Mouse (Mus musculus): ENCODE data around the gene Abhd12b. TPM values are rescaled to one million over a fixed set of nuclear protein-coding genes. Genes with fewer than 3 reads are reported as not detected.

Abhd12b gene
- total and polyA plus RNA-seq, 3 experiments, result 0.23 TPM; not detected in 2

Other genes with a start within 250 kb of the Abhd12b start
- gene Sav1, start 167.1 kb upstream of the Abhd12b start, total RNA-seq (2012; rRNA removed), result 13.3 and 13.7 TPM in 2 replicates
- 26.2 and 28.1 TPM in 2 replicates for gene Sav1, start 167.1 kb upstream of the Abhd12b start, total RNA-seq (2014; rRNA removed)
- 31.7 and 34.4 TPM in 2 replicates for gene Sav1, start 167.1 kb upstream of the Abhd12b start, polyA plus RNA-seq (2012; ENCODE audit: insufficient read length, low read depth)
- 29.0 and 33.5 TPM in 2 replicates for gene Nin, start 40.4 kb upstream of the Abhd12b start, total RNA-seq (2012; rRNA removed)
- 34.1 and 37.2 TPM in 2 replicates for gene Nin, start 40.4 kb upstream of the Abhd12b start, total RNA-seq (2014; rRNA removed)
- gene Nin, start 40.4 kb upstream of the Abhd12b start, polyA plus RNA-seq (2012; ENCODE audit: insufficient read length, low read depth), result 41.8 and 51.7 TPM in 2 replicates
- 0.25 and 1.1 TPM in 2 replicates for gene Pygl, start 77.3 kb downstream of the Abhd12b start, total RNA-seq (2012; rRNA removed)
- gene Pygl, start 77.3 kb downstream of the Abhd12b start, total RNA-seq (2014; rRNA removed), result 2.6 and 3.1 TPM in 2 replicates
- 7.8 and 8.5 TPM in 2 replicates for gene Pygl, start 77.3 kb downstream of the Abhd12b start, polyA plus RNA-seq (2012; ENCODE audit: insufficient read length, low read depth)
- gene Trim9, start 193.5 kb downstream of the Abhd12b start, total RNA-seq (2012; rRNA removed), result not detected in 2 replicates
- not detected in 2 replicates for gene Trim9, start 193.5 kb downstream of the Abhd12b start, total RNA-seq (2014; rRNA removed)
- gene Trim9, start 193.5 kb downstream of the Abhd12b start, polyA plus RNA-seq (2012; ENCODE audit: insufficient read length, low read depth), result 0.07 TPM in 1 of 2 replicates, not detected in the other

All from CH12.LX (cell line).